Mouse (Mus musculus) urinary bladder, adult 18-20 months (tissue): ENCODE data around the gene Col13a1.

ENCODE experiments used
- DNase-seq, 2 experiments: peaks; one replicate each; pipeline ENCODE4 v3.0.0; 2022; ENCODE audit warnings: low spot score in 2 of 2, mixed read lengths in 2 of 2

The Col13a1 gene

GRCm38 (mm10) chr10:61968003-61968553 lies 10.8 kb downstream of the Col13a1 start:
- no peak for DNase-seq

GRCm38 (mm10) chr10:61967207-61967606 lies 11.7 kb downstream of the Col13a1 start:
- no peak for DNase-seq

GRCm38 (mm10) chr10:61965386-61965841 lies 13.5 kb downstream of the Col13a1 start:
- DNase-seq: no peak

GRCm38 (mm10) chr10:61956718-61957117 lies 22.2 kb downstream of the Col13a1 start:
- no peak for DNase-seq

- no peak for DNase-seq
These were observed 25.0 kb downstream of the Col13a1 start for GRCm38 (mm10) chr10:61953916-61954315.

GRCm38 (mm10) chr10:61949542-61949941 lies 29.4 kb downstream of the Col13a1 start:
- DNase-seq: no peak

GRCm38 (mm10) chr10:61944386-61944785 lies 34.5 kb downstream of the Col13a1 start:
- DNase-seq: no peak

GRCm38 (mm10) chr10:61943480-61943879 lies 35.4 kb downstream of the Col13a1 start:
- DNase-seq: no peak

GRCm38 (mm10) chr10:61942719-61943118 lies 36.2 kb downstream of the Col13a1 start:
- DNase-seq: no peak

GRCm38 (mm10) chr10:61936211-61937121 lies 42.4 kb downstream of the Col13a1 start:
- DNase-seq: no peak

GRCm38 (mm10) chr10:61931678-61932077 lies 47.2 kb downstream of the Col13a1 start:
- DNase-seq: no peak

- no peak for DNase-seq
These were observed 49.0 kb downstream of the Col13a1 start for GRCm38 (mm10) chr10:61929901-61930300.

GRCm38 (mm10) chr10:61928725-61929651 lies 49.9 kb downstream of the Col13a1 start:
- no peak for DNase-seq

GRCm38 (mm10) chr10:61925691-61926090 lies 53.2 kb downstream of the Col13a1 start:
- DNase-seq: no peak

GRCm38 (mm10) chr10:61920655-61921365 lies 58.1 kb downstream of the Col13a1 start:
- no peak for DNase-seq

GRCm38 (mm10) chr10:61919924-61920654 lies 58.8 kb downstream of the Col13a1 start:
- DNase-seq: no peak

GRCm38 (mm10) chr10:61919496-61919895 lies 59.4 kb downstream of the Col13a1 start:
- DNase-seq: no peak

- no peak for DNase-seq
These were observed 61.8 kb downstream of the Col13a1 start for GRCm38 (mm10) chr10:61917066-61917465.

- no peak for DNase-seq
These were observed 67.1 kb downstream of the Col13a1 start for GRCm38 (mm10) chr10:61911770-61912169.

- DNase-seq: no peak
These were observed 69.9 kb downstream of the Col13a1 start for GRCm38 (mm10) chr10:61909004-61909403.

GRCm38 (mm10) chr10:61906226-61906625 lies 72.7 kb downstream of the Col13a1 start:
- DNase-seq: no peak
